Mouse (Mus musculus) liver, adult 10 weeks (tissue): ENCODE measurements around the gene Prnp. TPM values are rescaled to one million over a fixed set of nuclear protein-coding genes. Genes with fewer than 3 reads are reported as not detected.

Source experiments
- polyA plus RNA-seq: library from polyadenylated mRNA; stranded (reverse); fragments of 350-450 nt; fragmentation: Illumina TruSeq; extraction: RNeasy Lipid Tissue Mini Kit (QIAGEN cat#74804); gene quantifications from one replicate; pipeline ENCODE4 v1.2.3, GENCODE M21; 2014; ENCODE audit warnings: low read depth, low replicate concordance

Prnp gene
- 36.0 TPM for polyA plus RNA-seq

GRCm38 (mm10) chr2:131909683-131910572 lies at the start of gene Prnp, which contains the start of gene Prn:
Gene Prnp (plus strand): TSS chr2:131909928.
Gene Prn (plus strand): TSS chr2:131909957.

GRCm38 (mm10) chr2:131950598-131951095 lies 40.9 kb downstream of the Prnp start, which contains the start of gene Prnd:
Gene Prnd (plus strand): TSS chr2:131950861.

Other genes starting within 250 kb of the Prnp start
- not detected for gene Erv3, start 50.2 kb upstream of the Prnp start, polyA plus RNA-seq
- gene Prn, start within 50 bp of the Prnp start, polyA plus RNA-seq: not detected
- not detected for gene Prnd, start 40.9 kb downstream of the Prnp start, polyA plus RNA-seq
- gene Rassf2, start 120.3 kb downstream of the Prnp start, polyA plus RNA-seq: 0.42 TPM
- 10.9 TPM for gene Slc23a2, start 235.2 kb downstream of the Prnp start, polyA plus RNA-seq